Mouse (Mus musculus) intestine, embryonic 16.5 days (tissue): Measurements from ENCODE around the gene Camk2d. TPM values are rescaled to one million over a fixed set of nuclear protein-coding genes. Genes with fewer than 3 reads are reported as not detected.

Experiments
- ATAC-seq: fragments of 200-750 bp; cut with Nextera tagmentation; 2 replicates; pipeline ENCODE4 v1.8.0; 2017; ENCODE audit warnings: moderate TSS enrichment, moderate library complexity
- H3K27ac ChIP-seq: fragments of 300-500 bp; sonication (generic); 2 replicates; pipeline ENCODE4 v1.5.1; 2014; ENCODE audit warnings: mild to moderate bottlenecking, low read length
- H3K27me3 ChIP-seq: fragments of 300-500 bp; sonication (generic); replicated peaks from 2 replicates; pipeline ENCODE4 v1.6.1; 2014; ENCODE audit warnings: low read length, control low read depth, mixed read lengths; ENCODE audit not compliant: control insufficient read depth, insufficient read depth
- H3K36me3 ChIP-seq: fragments of 300-500 bp; sonication (generic); 2 replicates; pipeline ENCODE4 v1.6.1; 2014; ENCODE audit warnings: low read length, control low read depth; ENCODE audit not compliant: control insufficient read depth, insufficient read depth
- H3K4me1 ChIP-seq: fragments of 300-500 bp; sonication (generic); 2 replicates; pipeline ENCODE4 v1.6.1; 2014; ENCODE audit warnings: low read length, control low read depth, mixed read lengths; ENCODE audit not compliant: control insufficient read depth, insufficient read depth
- H3K4me2 ChIP-seq: fragments of 300-500 bp; sonication (generic); 2 replicates; pipeline ENCODE4 v1.6.1; 2014; ENCODE audit warnings: low read depth, low read length, control low read depth
- H3K4me3 ChIP-seq: fragments of 300-500 bp; sonication (generic); 2 replicates; pipeline ENCODE4 v1.5.1; 2014; ENCODE audit warnings: mild to moderate bottlenecking, low read length
- H3K9ac ChIP-seq: fragments of 300-500 bp; sonication (generic); 2 replicates; pipeline ENCODE4 v1.6.1; 2014; ENCODE audit warnings: low read depth, low read length
- H3K9me3 ChIP-seq: fragments of 300-500 bp; sonication (generic); 2 replicates; pipeline ENCODE4 v1.6.1; 2016; ENCODE audit warnings: low read length, control low read depth; ENCODE audit not compliant: control insufficient read depth
- WGBS: fragments of 180-500 bp; shearing (Covaris S2); extraction: QIAGEN DNeasy Blood & Tissue Kit; methylation state at CpG from one replicate; pipeline ENCODE4 v1.1.7; 2014; 5-methylcytosine and 5-hydroxymethylcytosine counted together
- polyA plus RNA-seq: library from polyadenylated mRNA; unstranded; fragments of >200 nt; fragmentation: Nextera tagmentation; extraction: Ambion mirVana; gene quantifications from 2 replicates; pipeline ENCODE4 v1.2.1, GENCODE M21; 2015

Gene Camk2d
- polyA plus RNA-seq, 1 experiment from 2014 or later = 37.6 TPM

DNA sequence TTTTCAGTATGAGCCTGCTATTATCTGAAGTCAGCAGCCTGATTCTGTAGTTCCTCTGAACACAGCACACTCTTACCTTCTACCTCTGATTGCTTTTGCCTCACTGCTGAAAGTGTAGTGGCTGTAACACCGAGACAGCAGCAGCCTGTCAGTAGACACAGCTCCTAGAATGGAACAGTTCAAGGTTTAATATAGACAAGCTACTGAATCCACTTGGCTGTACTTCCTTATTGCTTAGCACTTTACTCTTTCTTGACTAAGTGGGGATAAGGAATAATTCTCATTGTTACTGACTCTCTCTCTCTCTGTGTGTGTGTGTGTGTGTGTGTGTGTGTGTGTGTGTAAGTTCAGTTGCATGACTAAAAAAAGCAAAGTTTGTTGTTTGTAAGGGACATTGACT is 42.2 kb downstream of the Camk2d start:
- Histone ChIP-seq H3K27ac (peak overlapping the region; percentile 80), H3K9me3 (no peaks in the 10 kb centered on the region), H3K4me3 (no peak overlapping the region), H3K4me1 (peaks cover 26% of the 10 kb centered on the region), H3K9ac (0 out of 2 replicates have a peak overlapping the region, but pooled peaks have one; percentile 3), H3K27me3 (no peaks in the 10 kb centered on the region), H3K4me2 (no peak overlapping the region), H3K36me3 (no peaks in the 10 kb centered on the region)
- WGBS = 37% methylated on average over 1 of the region's 1 CpGs
- ATAC-seq = peak; percentile 86

- H3K4me3 ChIP-seq = no peak overlapping the region
- H3K36me3 ChIP-seq = no peaks in the 10 kb centered on the region
- H3K27ac ChIP-seq = peak overlapping the region; percentile 80; the same call in 1 of the 2 replicates
- no peaks in the 10 kb centered on the region for H3K9me3 ChIP-seq
- ATAC-seq = no peak
- H3K4me1 ChIP-seq = peaks cover 31% of the 10 kb centered on the region
- WGBS = 42% methylated on average over 5 of the region's 5 CpGs
- H3K4me2 ChIP-seq = no peak overlapping the region
- H3K9ac ChIP-seq = no peak overlapping the region
- no peaks in the 10 kb centered on the region for H3K27me3 ChIP-seq
Observed at GRCm38 (mm10) chr3:126639098-126639513, 43.0 kb downstream of the Camk2d start.

DNA sequence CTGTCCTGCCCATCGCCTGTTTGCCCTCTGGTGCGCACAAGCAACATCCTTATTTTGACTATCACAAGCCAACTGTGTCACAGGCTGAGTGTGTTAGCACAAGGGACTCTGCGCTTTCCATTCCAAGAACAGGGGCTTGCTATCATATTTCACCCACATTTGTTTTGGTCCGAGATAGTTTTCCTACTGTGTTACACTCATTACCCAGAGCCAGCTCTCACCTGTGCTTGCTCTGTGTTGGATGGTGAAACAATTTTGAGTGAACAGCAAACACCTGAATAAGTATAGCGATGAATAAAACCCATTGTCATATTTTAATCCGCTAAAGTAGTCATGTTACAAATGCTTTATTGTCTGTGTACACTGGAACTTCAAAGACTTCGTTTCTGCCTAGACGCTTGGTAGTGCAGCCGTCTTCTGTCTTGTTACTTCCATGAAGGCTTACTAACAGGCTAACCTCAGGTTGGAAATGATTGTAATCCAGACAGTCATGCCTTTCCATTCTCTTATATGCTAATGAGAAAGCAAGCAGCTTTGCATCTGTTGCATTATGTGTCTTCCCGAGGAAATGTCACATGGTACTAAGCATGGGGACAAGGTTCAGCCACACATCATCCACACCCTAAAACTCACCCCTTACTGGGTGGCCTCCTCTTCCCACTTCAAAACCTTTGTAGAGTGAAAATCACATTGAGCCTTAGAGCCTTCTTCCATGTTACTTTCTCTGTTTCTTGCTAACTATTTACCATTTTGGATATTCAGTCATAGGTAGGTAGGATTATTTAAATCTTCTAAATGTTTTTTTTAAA is 44.5 kb downstream of the Camk2d start:
- H3K4me3 ChIP-seq = no peak overlapping the region
- H3K27me3 ChIP-seq = no peaks in the 10 kb centered on the region
- ATAC-seq = peak; percentile 44; the same call in 1 of the 2 replicates
- no peaks in the 10 kb centered on the region for H3K9me3 ChIP-seq
- H3K9ac ChIP-seq = no peak overlapping the region
- no peak overlapping the region for H3K4me2 ChIP-seq
- H3K36me3 ChIP-seq = no peaks in the 10 kb centered on the region
- peak overlapping the region; percentile 42 for H3K27ac ChIP-seq
- H3K4me1 ChIP-seq = peaks cover 33% of the 10 kb centered on the region
- WGBS = 67% methylated on average over 10 of the region's 10 CpGs

- Histone ChIP-seq H3K4me2 (no peak overlapping the region), H3K27me3 (no peaks in the 10 kb centered on the region), H3K36me3 (no peaks in the 10 kb centered on the region), H3K9me3 (no peaks in the 10 kb centered on the region), H3K4me1 (peaks cover 33% of the 10 kb centered on the region), H3K9ac (no peak overlapping the region), H3K4me3 (no peak overlapping the region), H3K27ac (peak overlapping the region; percentile 5; the same call in 1 of the 2 replicates)
- no peak for ATAC-seq
- 53% methylated on average over 4 of the region's 4 CpGs for WGBS
Observed at GRCm38 (mm10) chr3:126641451-126641850, 45.3 kb downstream of the Camk2d start.

- no peaks in the 10 kb centered on the region for H3K9me3 ChIP-seq
- H3K36me3 ChIP-seq = no peaks in the 10 kb centered on the region
- peak; percentile 63 for ATAC-seq
- no peak overlapping the region for H3K9ac ChIP-seq
- WGBS = 22% methylated on average over 10 of the region's 10 CpGs
- H3K4me2 ChIP-seq = peak overlapping the region; percentile 32
- H3K27ac ChIP-seq = peak overlapping the region; percentile 69
- peaks cover 33% of the 10 kb centered on the region for H3K4me1 ChIP-seq
- H3K27me3 ChIP-seq = no peaks in the 10 kb centered on the region
- H3K4me3 ChIP-seq = no peak overlapping the region
Observed at GRCm38 (mm10) chr3:126643071-126644010, 47.2 kb downstream of the Camk2d start.

- 91% methylated on average over 4 of the region's 4 CpGs for WGBS
- peak; percentile 28; the same call in 1 of the 2 replicates for ATAC-seq
- no peaks in the 10 kb centered on the region for H3K36me3 ChIP-seq
Observed at GRCm38 (mm10) chr3:126650332-126650731, 54.2 kb downstream of the Camk2d start.

DNA sequence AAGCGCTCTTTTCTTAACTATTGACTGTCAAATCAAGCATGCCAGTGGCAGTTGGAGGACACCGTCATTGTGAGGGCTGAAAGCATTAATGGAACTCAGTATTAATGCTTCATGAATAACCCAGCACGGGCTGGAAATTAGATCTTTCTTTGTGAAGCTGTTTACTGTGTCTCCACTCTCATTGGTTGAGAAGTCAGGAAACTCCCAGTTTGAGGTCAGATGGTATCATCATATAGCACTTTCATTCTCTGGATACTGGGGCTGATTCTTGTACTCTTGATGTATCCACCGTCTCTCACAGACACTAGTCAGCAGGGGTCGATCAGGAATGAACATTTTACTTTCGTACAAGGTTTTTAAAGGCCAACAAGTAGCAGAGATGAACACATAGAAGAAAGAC is 54.6 kb downstream of the Camk2d start:
- ATAC-seq = no peak
- H3K4me1 ChIP-seq = no peaks in the 10 kb centered on the region
- 84% methylated on average over 6 of the region's 6 CpGs for WGBS
- H3K4me3 ChIP-seq = no peak overlapping the region
- no peak overlapping the region for H3K27ac ChIP-seq
- no peaks in the 10 kb centered on the region for H3K27me3 ChIP-seq
- H3K9me3 ChIP-seq = no peaks in the 10 kb centered on the region
- H3K36me3 ChIP-seq = no peaks in the 10 kb centered on the region
- no peak overlapping the region for H3K9ac ChIP-seq
- H3K4me2 ChIP-seq = no peak overlapping the region

More at GRCm38 (mm10) chr3:126650332-126650731, 54.2 kb downstream of the Camk2d start:
- no peak overlapping the region for H3K4me3 ChIP-seq
- no peaks in the 10 kb centered on the region for H3K9me3 ChIP-seq
- no peak overlapping the region for H3K4me2 ChIP-seq
- H3K27ac ChIP-seq = no peak overlapping the region
- no peak overlapping the region for H3K9ac ChIP-seq
- no peaks in the 10 kb centered on the region for H3K27me3 ChIP-seq
- no peaks in the 10 kb centered on the region for H3K4me1 ChIP-seq

DNA sequence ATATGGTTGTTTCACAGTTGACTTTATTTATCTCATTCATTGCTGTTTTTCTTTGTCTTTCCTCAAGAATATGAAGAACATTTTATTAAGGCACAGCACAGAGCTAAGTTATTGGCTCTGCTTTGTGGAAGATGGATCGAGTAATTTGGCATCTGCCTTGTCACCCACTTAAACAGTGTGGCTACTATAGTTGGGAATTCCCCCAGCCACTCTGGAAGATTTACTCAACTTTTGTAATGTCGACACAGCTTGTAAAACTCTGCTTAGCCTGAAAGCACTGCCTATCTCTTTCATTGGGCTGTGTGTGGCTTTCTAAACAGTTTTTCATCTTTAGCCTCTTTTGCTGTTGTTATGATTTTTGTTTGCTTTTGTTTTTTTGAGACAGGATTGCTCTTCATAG is 56.3 kb downstream of the Camk2d start:
- no peak overlapping the region for H3K9ac ChIP-seq
- no peak overlapping the region for H3K4me2 ChIP-seq
- no peaks in the 10 kb centered on the region for H3K27me3 ChIP-seq
- WGBS = 60% methylated on average over 2 of the region's 2 CpGs
- ATAC-seq = no peak
- no peaks in the 10 kb centered on the region for H3K9me3 ChIP-seq
- no peaks in the 10 kb centered on the region for H3K36me3 ChIP-seq
- no peak overlapping the region for H3K27ac ChIP-seq
- H3K4me3 ChIP-seq = no peak overlapping the region
- H3K4me1 ChIP-seq = peaks cover 2% of the 10 kb centered on the region; the same call in 1 of the 2 replicates

DNA sequence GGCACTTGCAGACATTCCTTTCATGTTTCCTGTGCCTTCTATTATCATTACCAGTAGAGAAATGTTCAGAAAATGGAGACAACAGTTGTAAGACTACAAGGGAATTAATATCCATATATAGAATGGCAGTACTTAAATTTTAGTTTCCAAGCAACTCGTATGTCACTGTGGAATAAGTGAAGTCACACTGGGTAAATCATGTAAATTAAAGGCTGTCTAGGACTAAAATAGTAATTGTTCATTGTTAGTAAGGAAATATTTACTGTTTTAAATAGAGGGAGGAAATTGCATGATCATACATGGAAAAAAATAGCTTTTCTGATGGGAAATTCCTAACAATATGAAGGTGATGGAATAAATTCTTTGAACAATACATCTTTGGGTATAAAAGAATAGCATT is 57.0 kb downstream of the Camk2d start:
- no peak for ATAC-seq
- no peak overlapping the region for H3K9ac ChIP-seq
- no peaks in the 10 kb centered on the region for H3K36me3 ChIP-seq
- no peak overlapping the region for H3K4me3 ChIP-seq
- 74% methylated on average over 1 of the region's 1 CpGs for WGBS
- peaks cover 2% of the 10 kb centered on the region; the same call in 1 of the 2 replicates for H3K4me1 ChIP-seq
- no peak overlapping the region for H3K4me2 ChIP-seq
- H3K9me3 ChIP-seq = no peaks in the 10 kb centered on the region
- no peaks in the 10 kb centered on the region for H3K27me3 ChIP-seq
- no peak overlapping the region for H3K27ac ChIP-seq
